Mouse (Mus musculus) embryonic facial prominence, embryonic 11.5 days (tissue): ENCODE results near the gene Macrod2. TPM values are rescaled to one million over a fixed set of nuclear protein-coding genes. Genes with fewer than 3 reads are reported as not detected.

Source experiments
- ATAC-seq: fragments of 200-750 bp; cut with Nextera tagmentation; replicated peaks from 2 replicates; pipeline ENCODE4 v1.8.0; 2017; ENCODE audit warnings: low read depth; ENCODE audit not compliant: insufficient number of reproducible peaks, low FRiP score, low TSS enrichment
- DNase-seq: peaks from one replicate; pipeline ENCODE4 v3.0.0-alpha.2; 2015; ENCODE audit warnings: low spot score
- H3K27ac ChIP-seq: fragments of 300-500 bp; sonication (generic); replicated peaks from 2 replicates; pipeline ENCODE4 v1.5.1; 2014; ENCODE audit warnings: mild to moderate bottlenecking, low read depth, low read length, control low read depth
- H3K27me3 ChIP-seq: fragments of 300-500 bp; sonication (generic); 2 replicates; pipeline ENCODE4 v1.6.1; 2014; ENCODE audit warnings: mild to moderate bottlenecking, low read length, moderate library complexity, mixed read lengths; ENCODE audit not compliant: control insufficient read depth, insufficient read depth
- H3K36me3 ChIP-seq: fragments of 300-500 bp; sonication (generic); replicated peaks from 2 replicates; pipeline ENCODE4 v1.6.1; 2014; ENCODE audit warnings: low read depth, mild to moderate bottlenecking, low read length, moderate library complexity, mixed read lengths; ENCODE audit not compliant: control insufficient read depth, insufficient read depth
- H3K4me1 ChIP-seq: fragments of 300-500 bp; sonication (generic); 2 replicates; pipeline ENCODE4 v1.6.1; 2014; ENCODE audit warnings: low read length, mixed read lengths; ENCODE audit not compliant: control insufficient read depth, insufficient read depth
- H3K4me2 ChIP-seq: fragments of 300-500 bp; sonication (generic); 2 replicates; pipeline ENCODE4 v1.6.1; 2014; ENCODE audit warnings: low read depth, mild to moderate bottlenecking, control low read depth, low read length, moderate library complexity
- H3K4me3 ChIP-seq: fragments of 300-500 bp; sonication (generic); 2 replicates; pipeline ENCODE4 v1.5.1; 2014; ENCODE audit warnings: low read depth, low read length, control low read depth
- H3K9ac ChIP-seq: fragments of 300-500 bp; sonication (generic); replicated peaks from 2 replicates; pipeline ENCODE4 v1.6.1; 2014; ENCODE audit warnings: mild to moderate bottlenecking, control low read depth, low read length
- H3K9me3 ChIP-seq: fragments of 300-500 bp; sonication (generic); replicated peaks from 2 replicates; pipeline ENCODE4 v1.6.1; 2016; ENCODE audit warnings: mild to moderate bottlenecking, low read length, inconsistent platforms, mixed read lengths; ENCODE audit not compliant: control insufficient read depth
- WGBS: fragments of 180-500 bp; shearing (Covaris S2); extraction: QIAGEN DNeasy Blood & Tissue Kit; methylation state at CpG from one replicate; pipeline ENCODE4 v1.1.7; 2014; 5-methylcytosine and 5-hydroxymethylcytosine counted together
- polyA plus RNA-seq: library from polyadenylated mRNA; unstranded; fragments of >200 nt; fragmentation: Nextera tagmentation; extraction: Ambion mirVana; gene quantifications from 2 replicates; pipeline ENCODE4 v1.2.1, GENCODE M21; 2014

Macrod2 gene
- polyA plus RNA-seq, 1 experiment from 2014 or later, result 33.8 TPM

DNA sequence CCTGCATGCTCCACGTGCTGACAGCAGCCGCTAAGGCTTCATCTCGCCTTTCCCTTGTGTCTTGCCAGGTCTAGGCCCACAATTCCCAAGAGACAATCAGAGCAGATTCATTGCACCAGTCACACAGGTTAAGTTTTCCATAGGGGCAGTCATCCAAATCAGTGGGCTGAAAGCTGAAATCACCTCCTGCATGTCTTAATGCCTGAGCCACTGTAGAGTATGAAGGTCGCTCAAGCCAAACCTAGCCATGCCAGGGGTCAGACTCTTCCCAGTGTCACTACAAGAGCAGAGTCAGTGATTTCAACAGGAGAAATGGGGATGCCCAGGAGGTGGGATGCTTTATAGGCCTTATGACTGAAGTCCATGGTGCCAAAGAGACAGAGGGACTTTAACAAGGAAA lies 2039.6 kb downstream of the Macrod2 start:
- Histone ChIP-seq H3K27me3 (no peaks in the 10 kb centered on the region), H3K27ac (no peak overlapping the region), H3K36me3 (no peaks in the 10 kb centered on the region), H3K4me3 (no peak overlapping the region), H3K4me1 (no peaks in the 10 kb centered on the region), H3K9ac (no peak overlapping the region), H3K4me2 (no peak overlapping the region), H3K9me3 (no peaks in the 10 kb centered on the region)
- ATAC-seq (no peak), DNase-seq (no peak)
- WGBS, result 87% methylated on average over 4 of the region's 4 CpGs

DNA sequence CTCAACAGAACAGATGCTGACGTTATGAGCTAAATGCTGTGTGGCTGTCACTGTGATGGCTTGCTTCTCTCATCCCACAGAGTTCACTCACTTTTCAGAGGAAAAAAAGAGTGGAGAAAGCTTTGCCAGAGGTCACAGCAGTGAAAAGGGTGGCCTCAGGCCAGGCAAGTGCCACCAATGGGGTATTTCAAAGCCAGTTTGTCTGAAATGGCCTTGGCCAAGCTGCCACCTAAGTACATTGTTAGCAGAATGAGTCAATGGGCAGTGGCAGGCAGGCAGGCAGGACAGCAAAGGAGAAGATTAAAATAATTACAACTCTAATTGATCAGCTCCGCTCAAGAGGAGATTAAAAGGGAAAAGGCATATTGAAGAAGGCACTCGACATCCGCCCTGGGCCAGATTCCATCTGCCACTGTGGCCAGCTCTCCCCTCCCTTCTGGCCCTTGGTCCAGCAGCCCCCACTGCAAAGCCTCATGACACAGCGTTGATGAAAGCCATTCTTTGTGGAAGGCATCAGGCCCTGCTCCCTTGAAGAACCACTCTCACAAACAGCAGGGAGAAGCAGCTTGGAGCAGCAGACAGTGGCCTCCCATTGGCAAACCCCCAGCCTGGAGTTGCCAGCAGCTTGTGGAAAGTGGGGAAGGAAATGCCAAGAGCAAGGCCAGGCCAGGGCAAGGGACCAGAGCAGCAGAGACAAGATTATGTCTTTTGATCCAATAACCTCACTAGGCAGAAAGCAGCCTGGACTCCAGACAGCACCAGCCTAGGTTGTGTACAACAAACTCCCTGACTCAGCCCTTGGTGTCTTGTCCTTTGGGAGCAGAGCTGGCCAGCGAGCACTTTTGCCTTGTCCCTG lies 2042.7 kb downstream of the Macrod2 start:
- DNase-seq (no peak), ATAC-seq (no peak)
- no peaks in the 10 kb centered on the region for H3K4me1 ChIP-seq
- H3K27ac ChIP-seq, result no peak overlapping the region
- no peaks in the 10 kb centered on the region for H3K36me3 ChIP-seq
- no peak overlapping the region for H3K4me3 ChIP-seq
- H3K9ac ChIP-seq, result no peak overlapping the region
- WGBS, result 53% methylated on average over 6 of the region's 6 CpGs
- H3K4me2 ChIP-seq, result no peak overlapping the region
- H3K27me3 ChIP-seq, result no peaks in the 10 kb centered on the region
- no peaks in the 10 kb centered on the region for H3K9me3 ChIP-seq

Other genes starting within 250 kb of the Macrod2 start
- not detected in 2 replicates for gene Gm17374, start 243.3 kb upstream of the Macrod2 start, polyA plus RNA-seq
- gene Esf1, start 224.7 kb upstream of the Macrod2 start, polyA plus RNA-seq, result 27.9 and 29.0 TPM in 2 replicates
- 35.8 and 38.5 TPM in 2 replicates for gene Ndufaf5, start 224.7 kb upstream of the Macrod2 start, polyA plus RNA-seq
- not detected in 2 replicates for gene Sel1l2, start 5.6 kb upstream of the Macrod2 start, polyA plus RNA-seq